Mouse (Mus musculus): ENCODE measurements around the gene Tmco4. TPM values are rescaled to one million over a fixed set of nuclear protein-coding genes. Genes with fewer than 3 reads are reported as not detected.
A peak's percentile ranks its signal among the peaks of the same experiment; 100 is the strongest.

The Tmco4 gene
- polyA plus RNA-seq, 1 experiment from 2014 or later = 1.1 TPM

DNA sequence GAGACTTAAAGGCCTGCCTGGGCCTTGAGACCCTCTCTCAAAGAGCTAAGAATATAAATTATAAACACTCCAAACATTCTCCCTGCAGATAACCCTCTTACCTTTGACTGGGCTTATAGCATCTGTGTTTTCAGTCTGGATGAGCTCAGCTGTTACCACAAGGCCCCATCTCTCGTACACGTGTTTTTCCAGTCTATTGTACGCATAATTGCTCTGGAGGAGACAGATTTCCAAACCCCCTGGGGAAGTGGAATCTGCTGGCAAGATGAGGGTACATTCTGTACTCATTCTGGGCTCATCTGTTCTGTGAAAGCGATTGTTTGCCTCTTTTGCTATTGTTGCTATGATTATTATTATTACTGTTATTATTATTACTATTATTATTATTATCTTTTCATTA lies 46.3 kb downstream of the Tmco4 start:
- Histone ChIP-seq H3K27me3 (ENCODE audit: control insufficient read depth, insufficient read depth, low read length) (no peaks in the 10 kb centered on the region), H3K27ac (ENCODE audit: low read depth, low read length) (no peak overlapping the region; the same call in 1 of the 2 replicates), H3K9me3 (ENCODE audit: control insufficient read depth, low read length) (no peaks in the 10 kb centered on the region), H3K36me3 (ENCODE audit: control insufficient read depth, insufficient read depth, low read length) (no peaks in the 10 kb centered on the region), H3K4me2 (ENCODE audit: low read depth, low read length) (no peak overlapping the region), H3K4me1 (ENCODE audit: control insufficient read depth, insufficient read depth, low read length) (peaks cover 9% of the 10 kb centered on the region; the same call in 1 of the 2 replicates), H3K9ac (replicated peaks; ENCODE audit: low read depth, low read length) (no peak overlapping the region), H3K4me3 (ENCODE audit: low read depth, low read length) (no peak overlapping the region)
- WGBS = 27% methylated on average over 4 of the region's 4 CpGs
- no peak for ATAC-seq (ENCODE audit: low read depth)

DNA sequence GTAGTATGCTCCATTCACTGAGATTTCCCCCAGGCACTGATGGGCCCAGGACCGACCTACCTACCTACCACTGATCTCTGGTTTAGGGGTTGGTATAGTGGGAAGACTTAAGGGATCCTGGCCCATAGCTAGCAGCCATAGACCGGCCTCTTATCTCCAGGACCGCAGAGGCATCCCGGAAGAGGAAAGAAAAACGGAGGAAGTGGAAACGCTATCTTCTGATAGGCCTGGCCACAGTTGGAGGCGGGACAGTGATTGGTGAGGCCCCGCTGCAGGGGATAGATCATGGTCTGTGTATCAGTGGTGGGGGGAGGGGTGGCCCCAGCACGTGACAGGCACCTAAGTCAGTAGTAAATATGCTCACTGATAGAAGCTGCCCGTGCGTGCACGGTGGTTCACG lies 46.7 kb downstream of the Tmco4 start:
- H3K36me3 ChIP-seq (ENCODE audit: control insufficient read depth, insufficient read depth, low read length) = no peaks in the 10 kb centered on the region
- 59% methylated on average over 13 of the region's 13 CpGs for WGBS
- H3K4me3 ChIP-seq (ENCODE audit: low read depth, low read length) = no peak overlapping the region
- ATAC-seq (ENCODE audit: low read depth) = peak; percentile 49; the same call in 1 of the 2 replicates
- peak overlapping the region; percentile 28; the same call in 1 of the 2 replicates for H3K27ac ChIP-seq (ENCODE audit: low read depth, low read length)
- H3K9me3 ChIP-seq (ENCODE audit: control insufficient read depth, low read length) = no peaks in the 10 kb centered on the region
- H3K4me1 ChIP-seq (ENCODE audit: control insufficient read depth, insufficient read depth, low read length) = peaks cover 9% of the 10 kb centered on the region; the same call in 1 of the 2 replicates
- no peak overlapping the region for H3K9ac ChIP-seq (replicated peaks; ENCODE audit: low read depth, low read length)
- no peak overlapping the region for H3K4me2 ChIP-seq (ENCODE audit: low read depth, low read length)
- H3K27me3 ChIP-seq (ENCODE audit: control insufficient read depth, insufficient read depth, low read length) = no peaks in the 10 kb centered on the region

DNA sequence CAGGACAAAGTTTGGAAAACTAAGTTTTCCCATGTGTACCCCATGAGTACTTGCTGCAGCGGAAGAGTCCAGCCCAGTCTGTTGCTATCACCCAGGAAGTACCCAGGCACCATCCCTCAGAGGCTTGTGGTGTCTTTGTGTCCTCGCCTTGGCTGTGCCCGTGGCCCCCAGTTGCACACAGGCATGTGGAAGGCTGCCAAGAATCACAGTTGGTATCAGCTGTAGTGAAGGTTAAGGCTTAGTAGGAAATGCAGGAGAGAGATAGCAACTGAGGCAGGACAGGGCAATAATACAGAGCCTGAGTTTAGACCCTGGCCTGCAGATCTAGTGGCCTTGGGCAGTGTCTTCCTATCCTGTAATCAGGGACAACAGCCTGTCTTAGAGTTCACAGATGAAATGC lies 47.7 kb downstream of the Tmco4 start:
- peaks cover 9% of the 10 kb centered on the region; the same call in 1 of the 2 replicates for H3K4me1 ChIP-seq (ENCODE audit: control insufficient read depth, insufficient read depth, low read length)
- no peaks in the 10 kb centered on the region for H3K9me3 ChIP-seq (ENCODE audit: control insufficient read depth, low read length)
- no peaks in the 10 kb centered on the region for H3K36me3 ChIP-seq (ENCODE audit: control insufficient read depth, insufficient read depth, low read length)
- no peak overlapping the region for H3K27ac ChIP-seq (ENCODE audit: low read depth, low read length)
- H3K27me3 ChIP-seq (ENCODE audit: control insufficient read depth, insufficient read depth, low read length) = no peaks in the 10 kb centered on the region
- H3K4me3 ChIP-seq (ENCODE audit: low read depth, low read length) = no peak overlapping the region
- 66% methylated on average over 3 of the region's 3 CpGs for WGBS
- no peak for ATAC-seq (ENCODE audit: low read depth)
- no peak overlapping the region for H3K4me2 ChIP-seq (ENCODE audit: low read depth, low read length)
- H3K9ac ChIP-seq (replicated peaks; ENCODE audit: low read depth, low read length) = no peak overlapping the region

DNA sequence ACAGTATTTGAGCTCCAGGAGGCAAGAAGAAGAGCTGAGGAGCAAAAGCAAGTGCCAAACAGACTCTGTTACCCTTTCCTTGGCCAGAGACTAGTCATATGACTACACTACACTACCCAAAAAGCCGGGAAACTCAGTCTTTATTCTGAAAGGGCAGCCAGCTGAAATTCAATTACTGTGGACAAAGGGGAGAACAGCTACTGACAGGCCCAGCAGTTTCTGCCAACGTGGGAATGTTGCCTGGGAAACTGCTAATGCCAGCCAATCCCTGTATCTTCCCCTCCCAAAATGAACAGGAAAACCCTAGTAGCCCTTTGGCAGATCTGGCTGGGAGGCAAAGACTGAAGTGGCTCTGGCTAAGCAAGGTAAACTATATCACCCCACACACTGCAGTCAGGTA lies 51.7 kb downstream of the Tmco4 start:
- ATAC-seq (ENCODE audit: low read depth) = peak; percentile 61; the same call in 1 of the 2 replicates
- Histone ChIP-seq H3K9me3 (ENCODE audit: control insufficient read depth, low read length) (no peaks in the 10 kb centered on the region), H3K4me3 (ENCODE audit: low read depth, low read length) (no peak overlapping the region), H3K27ac (ENCODE audit: low read depth, low read length) (no peak overlapping the region), H3K9ac (replicated peaks; ENCODE audit: low read depth, low read length) (no peak overlapping the region), H3K4me1 (ENCODE audit: control insufficient read depth, insufficient read depth, low read length) (peaks cover 3% of the 10 kb centered on the region; the same call in 1 of the 2 replicates), H3K4me2 (ENCODE audit: low read depth, low read length) (no peak overlapping the region), H3K27me3 (ENCODE audit: control insufficient read depth, insufficient read depth, low read length) (no peaks in the 10 kb centered on the region), H3K36me3 (ENCODE audit: control insufficient read depth, insufficient read depth, low read length) (no peaks in the 10 kb centered on the region)
- WGBS = 15% methylated on average over 2 of the region's 2 CpGs

DNA sequence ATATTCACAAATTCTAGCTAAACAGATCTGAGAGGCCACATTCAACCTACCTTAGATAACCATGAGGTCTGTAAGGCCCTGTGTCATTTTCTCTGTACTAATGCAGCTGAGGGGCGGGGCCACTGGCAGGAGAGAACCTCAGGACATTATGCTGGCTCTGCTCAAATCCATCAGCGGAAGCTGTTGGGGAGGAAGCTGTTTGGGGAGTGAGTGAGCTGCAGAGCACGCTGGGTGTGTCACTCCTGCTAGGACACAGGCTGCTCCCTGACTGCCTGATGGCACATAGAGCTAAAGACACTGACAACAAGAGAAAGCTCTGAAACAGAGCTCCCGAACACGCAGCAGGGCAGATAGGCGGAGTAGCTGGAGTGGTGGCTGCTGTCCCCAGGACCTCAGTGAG lies 58.0 kb downstream of the Tmco4 start:
- H3K4me3 ChIP-seq (ENCODE audit: low read depth, low read length) = no peak overlapping the region
- H3K9ac ChIP-seq (replicated peaks; ENCODE audit: low read depth, low read length) = no peak overlapping the region
- H3K27ac ChIP-seq (ENCODE audit: low read depth, low read length) = no peak overlapping the region
- no peaks in the 10 kb centered on the region for H3K9me3 ChIP-seq (ENCODE audit: control insufficient read depth, low read length)
- ATAC-seq (ENCODE audit: low read depth) = no peak
- peaks cover 5% of the 10 kb centered on the region; the same call in 1 of the 2 replicates for H3K4me1 ChIP-seq (ENCODE audit: control insufficient read depth, insufficient read depth, low read length)
- H3K4me2 ChIP-seq (ENCODE audit: low read depth, low read length) = no peak overlapping the region
- no peaks in the 10 kb centered on the region for H3K27me3 ChIP-seq (ENCODE audit: control insufficient read depth, insufficient read depth, low read length)
- WGBS = 64% methylated on average over 6 of the region's 6 CpGs
- no peaks in the 10 kb centered on the region for H3K36me3 ChIP-seq (ENCODE audit: control insufficient read depth, insufficient read depth, low read length)

DNA sequence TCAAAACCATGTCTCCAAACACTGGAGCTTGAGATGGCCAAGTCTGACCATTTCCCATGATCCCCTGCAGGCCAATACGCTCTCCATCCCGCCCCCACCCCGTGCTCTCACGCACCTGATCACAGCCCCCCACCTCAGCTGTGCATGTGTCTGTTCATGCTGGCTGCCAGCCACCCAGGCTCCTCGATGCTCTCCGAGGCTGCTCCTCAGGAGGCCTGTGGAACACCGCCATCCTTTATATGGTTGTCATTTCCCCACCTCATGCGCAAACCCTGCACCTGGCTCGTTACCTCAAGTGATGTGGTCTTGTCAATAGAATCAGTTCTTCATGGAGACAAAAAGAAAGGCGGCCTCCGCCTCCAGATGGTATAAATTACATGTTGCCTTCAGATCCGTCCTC lies 59.8 kb downstream of the Tmco4 start:
- H3K4me3 ChIP-seq (ENCODE audit: low read depth, low read length) = no peak overlapping the region
- 51% methylated on average over 12 of the region's 12 CpGs for WGBS
- H3K4me1 ChIP-seq (ENCODE audit: control insufficient read depth, insufficient read depth, low read length) = peaks cover 5% of the 10 kb centered on the region; the same call in 1 of the 2 replicates
- H3K9ac ChIP-seq (replicated peaks; ENCODE audit: low read depth, low read length) = no peak overlapping the region
- H3K27me3 ChIP-seq (ENCODE audit: control insufficient read depth, insufficient read depth, low read length) = no peaks in the 10 kb centered on the region
- H3K4me2 ChIP-seq (ENCODE audit: low read depth, low read length) = no peak overlapping the region
- no peak for ATAC-seq (ENCODE audit: low read depth)
- no peaks in the 10 kb centered on the region for H3K9me3 ChIP-seq (ENCODE audit: control insufficient read depth, low read length)
- H3K36me3 ChIP-seq (ENCODE audit: control insufficient read depth, insufficient read depth, low read length) = no peaks in the 10 kb centered on the region
- no peak overlapping the region for H3K27ac ChIP-seq (ENCODE audit: low read depth, low read length)

DNA sequence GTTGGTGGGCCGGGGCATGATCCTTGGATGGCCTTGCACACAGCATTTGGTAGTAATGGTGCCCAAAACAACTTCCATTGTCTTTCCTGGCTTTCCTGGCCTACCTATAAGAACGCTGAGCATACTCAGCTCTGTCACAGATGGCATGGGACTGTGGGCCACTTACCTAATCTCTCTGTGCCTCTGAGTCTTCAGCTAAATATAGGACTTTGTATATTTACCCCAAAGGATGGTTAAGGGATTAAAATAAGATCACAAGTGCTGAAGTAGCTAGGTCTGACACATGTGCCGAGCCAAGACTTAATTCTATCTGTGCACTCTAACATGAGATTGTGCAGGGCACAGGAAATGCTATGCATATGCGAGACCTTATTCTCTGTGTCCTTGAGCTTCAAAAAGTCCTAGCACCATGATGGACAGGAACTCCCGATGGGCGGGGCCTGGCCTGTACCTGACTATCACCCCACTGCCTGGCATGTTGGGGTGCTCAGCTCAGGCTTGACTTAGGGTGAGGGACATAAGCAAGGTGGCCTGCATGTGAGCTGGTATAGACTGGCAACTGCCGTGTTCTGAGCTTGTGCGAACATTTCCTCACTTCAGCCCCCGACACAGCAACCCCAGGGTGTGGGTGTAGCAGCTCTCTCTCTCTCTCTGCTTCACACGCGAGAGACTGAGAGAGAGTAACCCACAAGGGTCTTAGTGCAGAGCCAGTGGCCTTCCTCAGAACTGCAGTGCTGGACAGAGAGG lies 60.7 kb downstream of the Tmco4 start:
- 81% methylated on average over 11 of the region's 11 CpGs for WGBS
- Histone ChIP-seq H3K4me1 (ENCODE audit: control insufficient read depth, insufficient read depth, low read length) (peaks cover 9% of the 10 kb centered on the region; the same call in 1 of the 2 replicates), H3K27ac (ENCODE audit: low read depth, low read length) (no peak overlapping the region), H3K4me2 (ENCODE audit: low read depth, low read length) (no peak overlapping the region), H3K4me3 (ENCODE audit: low read depth, low read length) (no peak overlapping the region), H3K27me3 (ENCODE audit: control insufficient read depth, insufficient read depth, low read length) (no peaks in the 10 kb centered on the region), H3K36me3 (ENCODE audit: control insufficient read depth, insufficient read depth, low read length) (no peaks in the 10 kb centered on the region), H3K9ac (replicated peaks; ENCODE audit: low read depth, low read length) (no peak overlapping the region; the same call in 1 of the 2 replicates), H3K9me3 (ENCODE audit: control insufficient read depth, low read length) (no peaks in the 10 kb centered on the region)
- ATAC-seq (ENCODE audit: low read depth) = no peak

DNA sequence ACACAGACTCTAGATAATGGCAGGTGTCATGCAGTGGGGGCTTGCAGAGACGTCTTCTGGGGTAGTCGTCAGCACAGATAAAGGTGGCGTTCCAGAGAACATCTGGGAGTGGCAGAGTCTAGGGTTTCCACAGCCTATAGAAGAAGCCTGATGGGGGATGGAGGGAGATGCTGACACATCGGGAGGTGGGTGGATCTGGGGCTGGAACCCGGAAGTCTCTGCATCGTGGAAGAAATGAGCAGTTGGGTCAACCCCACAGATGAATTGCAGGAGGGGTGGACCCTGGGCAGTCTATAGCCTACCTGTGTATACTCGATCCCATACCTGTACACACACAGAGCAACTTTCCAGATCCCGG lies 61.3 kb downstream of the Tmco4 start:
- H3K36me3 ChIP-seq (ENCODE audit: control insufficient read depth, insufficient read depth, low read length) = no peaks in the 10 kb centered on the region
- 92% methylated on average over 8 of the region's 8 CpGs for WGBS
- no peak overlapping the region; the same call in 1 of the 2 replicates for H3K9ac ChIP-seq (replicated peaks; ENCODE audit: low read depth, low read length)
- ATAC-seq (ENCODE audit: low read depth) = no peak
- H3K4me3 ChIP-seq (ENCODE audit: low read depth, low read length) = no peak overlapping the region
- H3K27me3 ChIP-seq (ENCODE audit: control insufficient read depth, insufficient read depth, low read length) = no peaks in the 10 kb centered on the region
- H3K27ac ChIP-seq (ENCODE audit: low read depth, low read length) = no peak overlapping the region
- peaks cover 15% of the 10 kb centered on the region; the same call in 1 of the 2 replicates for H3K4me1 ChIP-seq (ENCODE audit: control insufficient read depth, insufficient read depth, low read length)
- H3K9me3 ChIP-seq (ENCODE audit: control insufficient read depth, low read length) = no peaks in the 10 kb centered on the region
- H3K4me2 ChIP-seq (ENCODE audit: low read depth, low read length) = no peak overlapping the region

DNA sequence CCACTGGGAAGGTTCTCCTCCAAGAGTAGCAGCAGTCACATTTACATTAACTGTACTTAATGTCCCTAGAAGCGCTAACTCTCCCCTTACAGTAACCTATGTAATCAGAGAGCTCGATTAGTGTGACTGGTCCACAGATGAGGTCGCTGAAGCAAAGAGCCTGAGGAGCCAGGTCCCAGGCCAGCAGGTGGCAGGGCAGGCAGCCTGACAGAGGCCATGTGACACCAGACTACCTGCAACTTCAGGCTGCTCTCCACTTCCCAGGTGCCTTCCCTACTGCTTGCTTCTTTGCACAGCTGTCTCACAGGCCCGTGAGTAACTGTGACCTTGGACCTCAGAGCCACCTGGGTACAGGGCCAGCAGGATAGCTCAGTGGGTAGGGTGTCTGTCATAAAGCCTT lies 61.9 kb downstream of the Tmco4 start:
- no peak overlapping the region for H3K4me2 ChIP-seq (ENCODE audit: low read depth, low read length)
- no peak overlapping the region for H3K9ac ChIP-seq (replicated peaks; ENCODE audit: low read depth, low read length)
- H3K36me3 ChIP-seq (ENCODE audit: control insufficient read depth, insufficient read depth, low read length) = no peaks in the 10 kb centered on the region
- WGBS = 60% methylated on average over 4 of the region's 4 CpGs
- H3K27ac ChIP-seq (ENCODE audit: low read depth, low read length) = no peak overlapping the region
- no peak overlapping the region for H3K4me3 ChIP-seq (ENCODE audit: low read depth, low read length)
- no peak for ATAC-seq (ENCODE audit: low read depth)
- no peaks in the 10 kb centered on the region for H3K9me3 ChIP-seq (ENCODE audit: control insufficient read depth, low read length)
- peaks cover 20% of the 10 kb centered on the region; the same call in 1 of the 2 replicates for H3K4me1 ChIP-seq (ENCODE audit: control insufficient read depth, insufficient read depth, low read length)
- no peaks in the 10 kb centered on the region for H3K27me3 ChIP-seq (ENCODE audit: control insufficient read depth, insufficient read depth, low read length)
